Mouse (Mus musculus): ENCODE data around the gene Tfeb.

The Tfeb gene

GRCm38 (mm10) chr17:47833029-47833627 is 96.3 kb downstream of the Tfeb start:
- no peak for DNase-seq (ENCODE audit: low read depth, low spot score)

GRCm38 (mm10) chr17:47833628-47834481 is 97.0 kb downstream of the Tfeb start:
- no peak for DNase-seq (ENCODE audit: low read depth, low spot score)

- DNase-seq (ENCODE audit: low read depth, low spot score) = no peak
These were observed 97.6 kb downstream of the Tfeb start, which contains the start of gene Mdfi for GRCm38 (mm10) chr17:47834482-47834767. Gene Mdfi (minus strand): TSS chr17:47834691.

GRCm38 (mm10) chr17:47837808-47838207 is 101.0 kb downstream of the Tfeb start:
- DNase-seq (ENCODE audit: low read depth, low spot score) = no peak

- no peak for DNase-seq (ENCODE audit: low read depth, low spot score)
These were observed 104.7 kb downstream of the Tfeb start for GRCm38 (mm10) chr17:47841521-47841920.

All from retina, adult 2 months (tissue).